Mouse (Mus musculus) MEL (cell line): ENCODE data around the gene Tmem239.

Source experiments
- CTCF ChIP-seq, 3 experiments: IDR thresholded peaks in 2 of 3; conservative IDR thresholded peaks in 1 of 3; 2 replicates each; pipeline ENCODE4 v1.5.1; 2011 to 2012; ENCODE audit warnings: low read length in 3 of 3, low read depth in 2 of 3, mild to moderate bottlenecking in 2 of 3, improper control_type of control experiment in 1 of 3, inconsistent platforms in 1 of 3, mixed read lengths in 1 of 3, moderate library complexity in 1 of 3; ENCODE audit not compliant: control insufficient read depth in 1 of 3, insufficient read depth in 1 of 3, poor library complexity in 1 of 3, severe bottlenecking in 1 of 3
- MXI1 ChIP-seq: IDR thresholded peaks from 2 replicates; pipeline ENCODE4 v1.6.1; 2011; ENCODE audit warnings: mild to moderate bottlenecking, low read depth, low read length, improper control_type of control experiment
- POLR2A ChIP-seq, 2 experiments: IDR thresholded peaks; 2 replicates each; pipeline ENCODE4 v1.6.1; 2011 to 2012; ENCODE audit warnings: low read length in 2 of 2, mild to moderate bottlenecking in 2 of 2, control low read depth in 1 of 2, improper control_type of control experiment in 1 of 2, low read depth in 1 of 2, moderate library complexity in 1 of 2; ENCODE audit not compliant: control insufficient read depth in 1 of 2, insufficient read depth in 1 of 2, poor library complexity in 1 of 2
- TBP ChIP-seq: IDR thresholded peaks from 2 replicates; pipeline ENCODE4 v1.8.0; 2011; ENCODE audit warnings: low read depth, low read length, improper control_type of control experiment
- ZKSCAN1 ChIP-seq: IDR thresholded peaks from 2 replicates; pipeline ENCODE4 v1.6.1; 2012; ENCODE audit warnings: low read depth, mild to moderate bottlenecking, inconsistent platforms, low read length, improper control_type of control experiment, moderate library complexity
- ZNF384 ChIP-seq: IDR thresholded peaks from 2 replicates; pipeline ENCODE4 v1.6.1; 2012; ENCODE audit warnings: low read depth, mild to moderate bottlenecking, inconsistent platforms, low read length, improper control_type of control experiment

DNA sequence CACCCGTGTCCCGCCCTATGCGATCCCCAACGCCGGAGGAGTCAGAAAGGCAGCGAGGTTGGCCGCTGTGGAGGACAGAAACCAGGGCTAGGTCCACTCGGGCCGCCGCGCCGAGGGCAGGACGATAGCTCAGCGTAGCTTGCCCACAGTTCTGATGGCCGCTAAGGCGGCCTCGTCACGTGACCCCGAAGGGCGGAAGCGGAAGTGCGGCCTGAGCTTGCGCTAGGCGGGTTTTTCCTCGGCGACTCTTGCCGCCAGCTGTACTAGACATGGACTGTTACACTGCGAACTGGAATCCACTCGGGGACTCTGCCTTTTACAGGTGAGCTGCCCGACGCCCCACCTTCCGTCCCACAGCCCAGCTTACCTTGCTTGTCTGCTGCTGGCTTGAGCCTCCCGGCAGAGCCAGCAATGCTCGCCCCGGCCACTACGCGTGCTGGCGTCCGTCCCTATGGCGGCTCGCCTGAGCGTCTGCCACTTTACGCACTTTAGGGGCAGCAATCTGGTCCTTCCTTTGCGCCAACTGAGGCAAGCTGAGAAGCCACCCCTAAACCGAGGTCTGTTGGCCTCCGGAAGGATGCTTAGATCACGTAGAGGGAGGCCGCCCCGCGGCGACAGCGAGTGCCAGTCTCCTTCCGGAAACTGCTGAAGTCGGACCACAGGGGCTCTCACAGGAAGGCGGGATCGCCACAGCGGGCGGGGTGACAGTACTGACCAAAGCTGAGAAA is 18.0 kb downstream of the Tmem239 start, which contains the start of the genes Vps16 and Pced1a:
- TF ChIP-seq ZNF384 = no peak
- TF ChIP-seq MXI1 = peak; percentile 43
- TF ChIP-seq TBP = peak; percentile 64
- peak; percentile 66 to 83; a peak in 3 of 4 replicates for TF ChIP-seq POLR2A (IDR thresholded peaks at IDR 0.05; ENCODE audit: control insufficient read depth in 1 of 2, insufficient read depth in 1 of 2, low read depth in 1 of 2, low read length in 2 of 2, poor library complexity in 1 of 2)
- TF ChIP-seq CTCF (IDR thresholded peaks at IDR 0.05 in 2 of 3, conservative IDR thresholded peaks at IDR 0.05 in 1 of 3; ENCODE audit: control insufficient read depth in 1 of 3, insufficient read depth in 1 of 3, low read depth in 2 of 3, low read length in 3 of 3, poor library complexity in 1 of 3, severe bottlenecking in 1 of 3) = peak in 2 of 3 experiments; percentile 6 to 19; a peak in 3 of 6 replicates
- TF ChIP-seq ZKSCAN1 = no peak
